Mouse (Mus musculus): ENCODE measurements around the gene Mast1.
A peak's percentile ranks its signal among the peaks of the same experiment; 100 is the strongest.

GRCm38 (mm10) chr8:84979599-84980421, 42.7 kb upstream of the Mast1 start:
- TF ChIP-seq POLR2A (IDR thresholded peaks at IDR 0.05; ENCODE audit: low read depth, low read length) (peak; percentile 22), CTCF (conservative IDR thresholded peaks at IDR 0.05; ENCODE audit: insufficient read depth, insufficient read length, low read depth, low read length) (no peak)

Measured in kidney, adult 2 months (tissue).